Mouse (Mus musculus) lung, adult 2 months (tissue): ENCODE measurements around the gene Gse1. TPM values are rescaled to one million over a fixed set of nuclear protein-coding genes. Genes with fewer than 3 reads are reported as not detected.

Experiments used
- DNase-seq: peaks from one replicate; pipeline ENCODE4 v3.0.0; 2022
- H3K4me1 ChIP-seq: fragments of 200-500 bp; 2 replicates; pipeline ENCODE4 v1.6.1; 2011; ENCODE audit warnings: low read length; ENCODE audit not compliant: control insufficient read depth, insufficient read depth
- H3K4me3 ChIP-seq: fragments of 200-500 bp; replicated peaks from 2 replicates; pipeline ENCODE3; 2011; ENCODE audit warnings: low read depth, mild to moderate bottlenecking, control low read depth, low read length; ENCODE audit errors: extremely low read depth
- CTCF ChIP-seq: fragments of 200-500 bp; IDR thresholded peaks from 2 replicates; pipeline ENCODE4 v1.5.1; 2011; ENCODE audit warnings: mild to moderate bottlenecking, low read length, control low read depth; ENCODE audit not compliant: insufficient read depth
- POLR2A ChIP-seq: fragments of 200-500 bp; IDR thresholded peaks from 2 replicates; pipeline ENCODE4 v1.6.1; 2011; ENCODE audit warnings: low read depth, mild to moderate bottlenecking, control low read depth, low read length, borderline replicate concordance; ENCODE audit errors: extremely low read depth
- WGBS: fragments of 180-500 bp; shearing (Covaris S2); methylation state at CpG from one replicate; pipeline ENCODE4 v1.1.7; 2018; 5-methylcytosine and 5-hydroxymethylcytosine counted together
- polyA plus RNA-seq: library from polyadenylated mRNA; depleted of rRNA; stranded (reverse); fragments of >200 nt; gene quantifications from 2 replicates; pipeline ENCODE4 v1.2.3, GENCODE M21; 2012

Gene Gse1
- polyA plus RNA-seq, 1 experiment, result 35.6 TPM

- 68% methylated on average over 11 of the region's 11 CpGs for WGBS
- peaks cover 3% of the 10 kb centered on the region; the same call in 1 of the 2 replicates for H3K4me1 ChIP-seq
- no peak overlapping the region for H3K4me3 ChIP-seq
- DNase-seq, result no peak
- TF ChIP-seq CTCF (no peak), POLR2A (no peak)
Observed at GRCm38 (mm10) chr8:120224521-120225420, 3.5 kb upstream of the Gse1 start.

GRCm38 (mm10) chr8:120225421-120226151 is 2.7 kb upstream of the Gse1 start:
- 45% methylated on average over 10 of the region's 10 CpGs for WGBS
- DNase-seq, result no peak
- TF ChIP-seq POLR2A (no peak), CTCF (no peak)
- Histone ChIP-seq H3K4me1 (peaks cover 6% of the 10 kb centered on the region), H3K4me3 (no peak overlapping the region)

DNA sequence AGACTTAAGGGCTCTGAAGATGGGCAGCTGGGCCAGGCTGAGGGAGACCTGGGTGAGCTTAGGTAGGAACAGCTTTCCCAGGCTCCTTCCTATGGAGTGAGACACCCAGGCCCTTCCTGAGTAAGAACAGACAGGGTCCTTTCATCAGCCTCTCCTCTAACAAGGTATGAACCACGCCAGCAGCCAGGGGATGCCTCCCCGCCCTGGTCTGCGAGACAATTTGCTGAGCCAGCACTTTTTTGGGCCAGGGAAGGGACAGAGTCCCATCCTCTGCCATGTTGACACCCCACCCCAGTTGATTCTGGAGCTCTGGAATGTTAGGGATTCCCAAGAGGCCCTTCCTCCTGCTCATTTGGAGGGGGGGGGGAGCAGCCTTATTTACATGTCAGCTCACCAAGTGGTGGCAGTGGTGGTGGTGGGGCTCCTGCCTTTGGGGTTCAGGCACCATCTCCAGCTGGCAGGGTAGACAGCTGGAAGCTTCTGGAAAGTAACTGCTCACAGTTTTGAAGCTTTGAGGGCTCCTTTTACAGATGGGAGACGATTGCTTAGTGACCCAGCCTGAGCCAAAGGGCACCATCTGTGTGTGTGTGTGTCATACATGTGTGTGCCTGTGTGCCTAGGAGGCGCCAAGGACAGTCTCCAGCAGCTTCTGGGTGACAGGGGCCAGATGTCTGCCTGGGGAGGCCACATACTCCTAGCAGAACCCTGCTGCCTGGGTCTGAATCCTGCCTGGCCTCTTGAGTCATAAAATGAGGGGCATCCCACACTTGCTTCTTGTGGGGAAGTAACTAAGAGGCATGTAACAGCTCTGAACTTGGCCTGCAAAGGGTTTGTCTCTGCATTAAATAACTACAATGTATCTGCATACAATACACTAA is 1.3 kb upstream of the Gse1 start:
- Histone ChIP-seq H3K4me1 (peaks cover 11% of the 10 kb centered on the region), H3K4me3 (no peak overlapping the region)
- no peak for DNase-seq
- WGBS, result 64% methylated on average over 5 of the region's 5 CpGs
- no peak for TF ChIP-seq CTCF
- TF ChIP-seq POLR2A, result no peak

DNA sequence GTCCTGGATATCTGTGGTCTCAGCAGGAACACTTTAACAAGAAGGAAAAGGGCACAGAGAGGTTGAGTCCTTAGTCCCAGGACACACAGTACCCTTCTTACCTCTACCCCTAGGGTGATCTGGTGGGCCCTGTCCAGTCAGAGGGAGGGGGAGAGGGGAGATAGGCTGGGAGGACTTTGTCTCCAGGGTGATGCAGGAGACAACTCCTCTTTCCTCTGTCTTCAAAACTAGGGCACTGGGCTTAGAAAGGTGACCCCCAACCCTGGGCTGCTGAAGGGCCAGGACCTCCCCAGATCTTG is 729 bp upstream of the Gse1 start:
- DNase-seq, result no peak
- TF ChIP-seq CTCF (no peak), POLR2A (no peak)
- H3K4me3 ChIP-seq, result no peak overlapping the region
- H3K4me1 ChIP-seq, result peaks cover 11% of the 10 kb centered on the region

DNA sequence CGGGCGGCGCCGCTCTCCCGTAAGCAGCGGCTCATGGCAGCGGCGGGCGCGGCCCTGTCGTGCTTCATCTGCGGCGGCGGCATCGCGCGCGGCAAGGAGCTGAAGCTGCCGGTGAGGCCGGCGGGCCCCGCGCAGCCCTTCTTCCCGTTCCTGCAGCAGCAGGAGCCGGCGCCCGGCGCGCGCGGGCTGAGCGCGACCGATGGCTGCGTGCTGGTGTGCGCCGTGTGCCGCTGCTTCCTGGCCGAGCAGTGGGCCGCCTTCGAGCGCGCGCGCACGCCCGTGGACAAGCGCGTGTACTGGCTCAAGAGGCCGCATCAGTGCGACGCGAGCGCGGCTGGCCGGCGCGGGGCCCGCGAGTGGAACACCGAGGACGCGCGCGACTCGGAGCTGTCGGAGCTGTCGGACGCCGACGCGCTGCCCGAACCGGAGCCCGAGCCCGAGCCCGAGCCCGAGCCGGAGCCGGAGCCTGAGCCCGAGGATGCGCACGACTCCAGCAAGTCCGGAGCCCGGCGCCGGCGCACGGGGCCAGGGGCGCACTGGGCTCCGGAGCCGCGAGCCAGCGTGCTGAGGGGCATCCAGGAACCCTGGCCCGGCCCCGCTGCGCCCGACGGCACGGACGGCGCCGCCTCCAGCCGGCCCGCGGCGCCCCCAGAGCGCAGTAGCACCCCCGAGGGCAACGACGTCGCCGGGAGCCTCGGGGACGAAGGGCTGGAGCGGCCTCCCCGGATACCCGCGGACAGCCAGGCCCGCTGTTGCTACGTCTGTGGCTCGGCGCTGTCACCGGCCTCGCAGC is 721 bp downstream of the Gse1 start:
- Histone ChIP-seq H3K4me1 (peaks cover 16% of the 10 kb centered on the region), H3K4me3 (peak overlapping the region; percentile 41)
- TF ChIP-seq CTCF (no peak), POLR2A (no peak)
- DNase-seq, result no peak
- WGBS, result 2% methylated on average over 112 of the region's 125 CpGs

GRCm38 (mm10) chr8:120229574-120229916 is 1.3 kb downstream of the Gse1 start:
- 4% methylated on average over 22 of the region's 22 CpGs for WGBS
- TF ChIP-seq CTCF, result no peak
- TF ChIP-seq POLR2A, result no peak
- H3K4me1 ChIP-seq, result peaks cover 16% of the 10 kb centered on the region
- H3K4me3 ChIP-seq, result peak overlapping the region; percentile 16
- DNase-seq, result peak; percentile 35

DNA sequence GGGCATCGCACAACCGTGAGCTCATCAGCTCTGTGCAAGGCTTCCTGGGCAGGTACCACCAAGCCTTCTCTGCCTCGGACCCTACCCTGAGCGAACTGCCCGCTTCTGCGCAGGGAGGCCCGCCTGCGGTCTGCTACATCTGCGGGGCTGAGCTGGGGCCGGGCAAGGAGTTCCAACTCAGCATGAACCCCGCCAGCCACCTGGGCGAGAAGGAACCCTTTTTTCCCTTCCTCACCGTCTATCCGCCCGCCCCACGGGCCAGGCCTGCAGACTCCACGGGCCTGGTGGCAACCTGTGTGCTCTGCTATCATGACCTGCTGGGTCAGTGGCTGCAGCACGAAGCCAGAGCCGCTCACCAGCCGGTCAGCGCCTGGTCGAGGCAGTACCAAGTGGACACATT is 1.8 kb downstream of the Gse1 start:
- Histone ChIP-seq H3K4me3 (peak overlapping the region; percentile 9), H3K4me1 (peaks cover 16% of the 10 kb centered on the region)
- DNase-seq, result no peak
- TF ChIP-seq CTCF, result no peak
- 43% methylated on average over 22 of the region's 22 CpGs for WGBS

GRCm38 (mm10) chr8:120230715-120231614 is 2.7 kb downstream of the Gse1 start:
- TF ChIP-seq POLR2A (no peak), CTCF (no peak)
- DNase-seq, result no peak
- H3K4me1 ChIP-seq, result peaks cover 16% of the 10 kb centered on the region
- 41% methylated on average over 18 of the region's 18 CpGs for WGBS
- peak overlapping the region; percentile 12 for H3K4me3 ChIP-seq

DNA sequence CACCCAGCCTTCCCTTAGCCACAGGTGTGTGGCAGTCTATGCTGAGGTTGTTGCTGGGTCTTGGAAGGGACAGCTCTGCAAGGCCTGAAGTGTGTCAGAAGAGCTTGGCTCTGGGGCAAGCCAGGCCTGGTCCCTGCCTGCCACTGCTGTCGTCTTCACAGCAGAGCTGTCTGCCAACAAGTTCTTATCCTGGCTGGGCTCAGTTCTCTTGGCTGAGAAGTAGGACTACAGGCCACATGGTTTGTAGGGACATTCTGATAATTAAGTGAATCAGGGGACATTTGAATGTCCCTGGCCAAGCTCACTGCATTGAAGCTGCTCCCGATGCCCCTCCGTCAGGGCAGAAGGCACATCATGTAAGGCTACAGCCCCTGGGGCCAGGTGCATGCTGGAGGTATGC is 3.6 kb downstream of the Gse1 start:
- H3K4me3 ChIP-seq, result no peak overlapping the region
- WGBS, result 60% methylated on average over 3 of the region's 3 CpGs
- peaks cover 16% of the 10 kb centered on the region for H3K4me1 ChIP-seq

More for the DNA sequence above, 3.6 kb downstream of the Gse1 start:
- no peak for DNase-seq
- TF ChIP-seq POLR2A (no peak), CTCF (no peak)
